Mouse (Mus musculus): ENCODE data around the gene Retreg3. TPM values are rescaled to one million over a fixed set of nuclear protein-coding genes. Genes with fewer than 3 reads are reported as not detected.
A peak's percentile ranks its signal among the peaks of the same experiment; 100 is the strongest.

Retreg3 gene
- polyA plus RNA-seq, 1 experiment = 57.8 TPM

DNA sequence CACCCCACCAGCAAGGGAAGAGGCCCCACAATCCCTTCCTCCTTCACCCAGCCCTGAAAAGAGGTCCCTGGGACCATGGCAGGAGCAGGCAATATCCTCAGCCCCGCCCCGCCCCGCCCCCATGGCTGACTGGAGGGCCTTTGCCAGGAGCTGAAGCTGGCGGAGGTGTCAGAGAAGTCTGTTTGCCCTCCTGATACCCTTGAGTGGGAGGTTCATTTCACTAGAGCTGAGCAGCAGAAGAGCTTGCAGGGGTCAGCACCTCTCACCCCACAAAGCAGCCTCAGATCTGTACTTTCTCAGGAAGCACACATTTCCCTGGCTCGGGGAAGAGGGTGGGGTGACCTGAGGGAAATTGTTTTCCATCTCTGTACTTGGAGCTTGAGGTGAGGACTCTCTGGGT is 61.0 kb downstream of the Retreg3 start:
- H3K4me1 ChIP-seq (ENCODE audit: control insufficient read depth, insufficient read depth, insufficient read length) = peaks cover 18% of the 10 kb centered on the region; the same call in 1 of the 2 replicates
- no peak overlapping the region for H3K27ac ChIP-seq (ENCODE audit: insufficient read depth, low read length)
- TF ChIP-seq POLR2A (IDR thresholded peaks at IDR 0.05; ENCODE audit: low read depth, low read length) (no peak), CTCF (IDR thresholded peaks at IDR 0.05; ENCODE audit: extremely low read depth, insufficient read depth, insufficient read length, insufficient replicate concordance) (no peak)
- no peak for DNase-seq (ENCODE audit: low read depth in 1 of 2, low spot score in 2 of 2)
- peaks cover 12% of the 10 kb centered on the region for H3K36me3 ChIP-seq (ENCODE audit: control insufficient read depth, insufficient read depth, low read length)
- no peaks in the 10 kb centered on the region for H3K27me3 ChIP-seq (ENCODE audit: control insufficient read depth, insufficient read depth, low read length)
- no peak overlapping the region for H3K4me3 ChIP-seq (ENCODE audit: extremely low read depth, insufficient read depth, insufficient read length)
- WGBS = 66% methylated on average over 5 of the region's 5 CpGs

- peaks cover 9% of the 10 kb centered on the region; the same call in 1 of the 2 replicates for H3K4me1 ChIP-seq (ENCODE audit: control insufficient read depth, insufficient read depth, insufficient read length)
- H3K27me3 ChIP-seq (ENCODE audit: control insufficient read depth, insufficient read depth, low read length) = no peaks in the 10 kb centered on the region
- TF ChIP-seq POLR2A (IDR thresholded peaks at IDR 0.05; ENCODE audit: low read depth, low read length) (no peak), CTCF (IDR thresholded peaks at IDR 0.05; ENCODE audit: extremely low read depth, insufficient read depth, insufficient read length, insufficient replicate concordance) (peak; percentile 71; the same call in 1 of the 2 replicates)
- peak; percentile 67 to 84 for DNase-seq (ENCODE audit: low read depth in 1 of 2, low spot score in 2 of 2)
- no peak overlapping the region for H3K4me3 ChIP-seq (ENCODE audit: extremely low read depth, insufficient read depth, insufficient read length)
- no peak overlapping the region for H3K27ac ChIP-seq (ENCODE audit: insufficient read depth, low read length)
- H3K36me3 ChIP-seq (ENCODE audit: control insufficient read depth, insufficient read depth, low read length) = peaks cover 12% of the 10 kb centered on the region
- WGBS = 27% methylated on average over 5 of the region's 5 CpGs
Measured at GRCm38 (mm10) chr11:101057860-101058259, 61.8 kb downstream of the Retreg3 start.

- no peaks in the 10 kb centered on the region for H3K27me3 ChIP-seq (ENCODE audit: control insufficient read depth, insufficient read depth, low read length)
- H3K4me1 ChIP-seq (ENCODE audit: control insufficient read depth, insufficient read depth, insufficient read length) = peaks cover 2% of the 10 kb centered on the region; the same call in 1 of the 2 replicates
- H3K36me3 ChIP-seq (ENCODE audit: control insufficient read depth, insufficient read depth, low read length) = peaks cover 12% of the 10 kb centered on the region
- TF ChIP-seq POLR2A (IDR thresholded peaks at IDR 0.05; ENCODE audit: low read depth, low read length) (no peak), CTCF (IDR thresholded peaks at IDR 0.05; ENCODE audit: extremely low read depth, insufficient read depth, insufficient read length, insufficient replicate concordance) (no peak)
- H3K27ac ChIP-seq (ENCODE audit: insufficient read depth, low read length) = peak overlapping the region; percentile 0; the same call in 1 of the 2 replicates
- H3K4me3 ChIP-seq (ENCODE audit: extremely low read depth, insufficient read depth, insufficient read length) = no peak overlapping the region
- no peak for DNase-seq (ENCODE audit: low read depth in 1 of 2, low spot score in 2 of 2)
- WGBS = 84% methylated on average over 8 of the region's 8 CpGs
Measured at GRCm38 (mm10) chr11:101056885-101057284, 62.8 kb downstream of the Retreg3 start.

- Histone ChIP-seq H3K36me3 (ENCODE audit: control insufficient read depth, insufficient read depth, low read length) (peaks cover 12% of the 10 kb centered on the region), H3K4me3 (ENCODE audit: extremely low read depth, insufficient read depth, insufficient read length) (no peak overlapping the region), H3K27ac (ENCODE audit: insufficient read depth, low read length) (no peak overlapping the region), H3K27me3 (ENCODE audit: control insufficient read depth, insufficient read depth, low read length) (no peaks in the 10 kb centered on the region), H3K4me1 (ENCODE audit: control insufficient read depth, insufficient read depth, insufficient read length) (no peaks in the 10 kb centered on the region; the same call in 1 of the 2 replicates)
- WGBS = 88% methylated on average over 14 of the region's 14 CpGs
- no peak for DNase-seq (ENCODE audit: low read depth in 1 of 2, low spot score in 2 of 2)
- TF ChIP-seq CTCF (IDR thresholded peaks at IDR 0.05; ENCODE audit: extremely low read depth, insufficient read depth, insufficient read length, insufficient replicate concordance) (no peak), POLR2A (IDR thresholded peaks at IDR 0.05; ENCODE audit: low read depth, low read length) (no peak)
Measured at GRCm38 (mm10) chr11:101055418-101055817, 64.3 kb downstream of the Retreg3 start.

DNA sequence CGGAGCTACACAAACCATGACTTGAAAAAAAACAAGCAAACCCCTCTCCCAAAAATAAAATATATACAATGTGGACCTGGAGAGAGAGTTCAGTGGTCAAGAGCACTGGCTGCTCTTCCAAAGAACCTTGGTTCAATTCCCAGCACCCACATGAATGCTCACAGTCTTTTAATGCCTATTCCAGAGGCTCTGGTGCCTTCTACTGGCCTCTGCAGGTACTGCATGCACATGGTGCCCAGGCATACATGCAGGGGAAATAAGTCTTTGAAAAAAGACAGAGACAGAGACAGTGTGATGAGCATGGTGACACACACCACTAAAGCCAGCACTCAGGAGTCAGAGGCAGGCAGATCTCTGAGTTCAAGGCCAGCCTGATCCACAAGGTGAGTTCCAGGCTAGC is 65.7 kb downstream of the Retreg3 start:
- 98% methylated on average over 1 of the region's 1 CpGs for WGBS
- TF ChIP-seq CTCF (IDR thresholded peaks at IDR 0.05; ENCODE audit: extremely low read depth, insufficient read depth, insufficient read length, insufficient replicate concordance) (peak; percentile 18; the same call in 1 of the 2 replicates), POLR2A (IDR thresholded peaks at IDR 0.05; ENCODE audit: low read depth, low read length) (no peak)
- no peak for DNase-seq (ENCODE audit: low read depth in 1 of 2, low spot score in 2 of 2)
- Histone ChIP-seq H3K27ac (ENCODE audit: insufficient read depth, low read length) (no peak overlapping the region), H3K4me3 (ENCODE audit: extremely low read depth, insufficient read depth, insufficient read length) (no peak overlapping the region), H3K36me3 (ENCODE audit: control insufficient read depth, insufficient read depth, low read length) (peaks cover 14% of the 10 kb centered on the region), H3K27me3 (ENCODE audit: control insufficient read depth, insufficient read depth, low read length) (no peaks in the 10 kb centered on the region), H3K4me1 (ENCODE audit: control insufficient read depth, insufficient read depth, insufficient read length) (no peaks in the 10 kb centered on the region; the same call in 1 of the 2 replicates)

DNA sequence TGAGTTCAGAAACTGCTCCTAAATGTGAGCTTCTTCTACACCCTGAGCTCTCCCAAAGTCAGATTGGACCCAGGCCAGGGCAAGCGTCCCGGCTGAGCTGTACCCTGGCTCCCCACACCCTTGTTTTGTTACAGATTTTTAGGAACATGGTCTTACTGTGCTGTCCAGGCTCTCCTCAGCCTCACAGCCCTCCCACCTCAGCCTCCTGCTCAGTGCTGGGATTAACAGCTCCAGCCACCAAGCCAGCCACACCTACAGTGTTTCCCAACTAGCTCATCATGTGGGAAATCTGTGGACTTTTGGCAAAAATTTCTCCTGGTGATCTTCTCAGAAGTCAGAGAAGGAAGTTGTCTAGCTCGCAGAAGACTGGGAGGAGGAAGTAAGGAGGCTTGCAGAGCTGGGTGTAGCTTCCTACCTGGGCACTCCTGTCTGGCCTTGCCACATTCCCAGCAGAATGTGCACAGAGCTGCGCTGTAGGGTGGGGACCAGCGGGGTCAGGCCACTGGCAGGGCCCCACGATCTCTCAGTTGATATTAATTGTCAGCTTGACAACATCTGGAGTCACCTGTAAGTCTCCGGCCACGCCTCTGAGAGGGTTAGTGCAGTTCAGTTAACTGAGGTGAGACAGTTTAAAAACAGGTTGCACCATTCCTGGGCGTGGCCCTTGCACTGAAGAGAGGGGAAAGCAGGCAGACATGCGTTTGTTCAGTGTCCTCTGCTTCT is 66.8 kb downstream of the Retreg3 start:
- TF ChIP-seq POLR2A (IDR thresholded peaks at IDR 0.05; ENCODE audit: low read depth, low read length) = no peak
- no peak for TF ChIP-seq CTCF (IDR thresholded peaks at IDR 0.05; ENCODE audit: extremely low read depth, insufficient read depth, insufficient read length, insufficient replicate concordance)
- H3K27ac ChIP-seq (ENCODE audit: insufficient read depth, low read length) = no peak overlapping the region
- no peaks in the 10 kb centered on the region; the same call in 1 of the 2 replicates for H3K4me1 ChIP-seq (ENCODE audit: control insufficient read depth, insufficient read depth, insufficient read length)
- 51% methylated on average over 10 of the region's 10 CpGs for WGBS
- H3K36me3 ChIP-seq (ENCODE audit: control insufficient read depth, insufficient read depth, low read length) = peaks cover 20% of the 10 kb centered on the region
- H3K4me3 ChIP-seq (ENCODE audit: extremely low read depth, insufficient read depth, insufficient read length) = no peak overlapping the region
- DNase-seq (ENCODE audit: low read depth in 1 of 2, low spot score in 2 of 2) = no peak
- no peaks in the 10 kb centered on the region for H3K27me3 ChIP-seq (ENCODE audit: control insufficient read depth, insufficient read depth, low read length)

GRCm38 (mm10) chr11:101051617-101052016 is 68.1 kb downstream of the Retreg3 start:
- Histone ChIP-seq H3K36me3 (ENCODE audit: control insufficient read depth, insufficient read depth, low read length) (peaks cover 14% of the 10 kb centered on the region), H3K27ac (ENCODE audit: insufficient read depth, low read length) (no peak overlapping the region), H3K4me3 (ENCODE audit: extremely low read depth, insufficient read depth, insufficient read length) (no peak overlapping the region), H3K4me1 (ENCODE audit: control insufficient read depth, insufficient read depth, insufficient read length) (no peaks in the 10 kb centered on the region; the same call in 1 of the 2 replicates), H3K27me3 (ENCODE audit: control insufficient read depth, insufficient read depth, low read length) (no peaks in the 10 kb centered on the region)
- WGBS = 94% methylated on average over 8 of the region's 8 CpGs
- DNase-seq (ENCODE audit: low read depth in 1 of 2, low spot score in 2 of 2) = no peak
- TF ChIP-seq CTCF (IDR thresholded peaks at IDR 0.05; ENCODE audit: extremely low read depth, insufficient read depth, insufficient read length, insufficient replicate concordance) = no peak
- no peak for TF ChIP-seq POLR2A (IDR thresholded peaks at IDR 0.05; ENCODE audit: low read depth, low read length)
